Mouse (Mus musculus) heart, postnatal 0 days (tissue): ENCODE data around the gene Espn.

Experiments
- CTCF ChIP-seq: IDR thresholded peaks from 2 replicates; pipeline ENCODE4 v1.5.1; 2016; ENCODE audit warnings: antibody characterized with exemption, control low read depth, low read depth
- EP300 ChIP-seq: IDR thresholded peaks from 2 replicates; pipeline ENCODE4 v1.6.1; 2016; ENCODE audit warnings: antibody characterized with exemption, low read depth

DNA sequence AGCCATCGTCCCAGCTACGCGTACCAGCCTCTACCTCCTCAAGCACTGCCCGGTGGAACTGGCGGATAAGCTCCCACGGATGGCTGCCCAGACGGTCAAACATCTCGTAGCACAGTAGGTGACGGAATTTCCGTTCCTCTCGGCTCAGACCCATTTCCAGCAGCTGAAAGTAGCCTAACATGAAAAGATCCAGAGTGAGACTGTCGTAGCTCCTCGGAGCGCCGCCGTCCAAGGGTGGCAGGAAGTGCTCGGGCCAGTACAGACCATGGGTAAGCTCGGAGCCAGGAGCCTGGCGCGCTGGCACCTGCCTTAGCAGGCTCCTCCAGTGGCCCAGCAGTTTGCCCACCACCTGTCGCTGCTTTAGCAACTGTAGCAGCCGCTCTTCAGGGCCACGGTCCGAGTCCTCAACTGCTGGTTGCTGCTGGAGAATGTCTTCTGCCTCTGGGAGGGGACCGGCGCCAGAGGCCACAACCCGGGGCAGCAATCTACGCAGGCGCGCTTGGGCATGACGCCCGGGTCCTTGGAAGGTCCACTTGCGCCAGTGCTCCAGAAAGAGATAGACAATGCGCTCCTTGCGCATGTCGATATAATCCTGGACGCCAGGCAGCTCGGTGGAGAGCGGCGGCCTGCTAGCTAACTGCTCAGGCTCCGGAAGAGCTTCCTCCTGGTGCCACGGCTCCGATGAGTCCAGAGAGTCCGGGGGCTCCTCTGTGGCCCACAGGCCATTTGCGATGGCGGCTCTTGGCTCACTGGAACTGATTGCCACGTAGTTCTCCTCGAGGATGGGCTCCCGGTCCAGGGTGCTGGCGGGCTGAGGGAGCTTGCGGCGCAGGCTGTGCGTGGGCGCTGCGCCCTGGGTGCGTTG, 26.8 kb downstream of the Espn start:
- TF ChIP-seq CTCF = no peak
- TF ChIP-seq EP300 = no peak
